Mouse (Mus musculus) CD4-positive helper T cell, adult 2 months (primary cell): ENCODE measurements around the gene Ppil1.
"Not testable (repeated sequence)": the region's sequence is repeated elsewhere in the genome, so short reads cannot be mapped to it uniquely, and the experiment has no call there.

Source experiments
- DNase-seq: peaks from one replicate; pipeline ENCODE4 v3.0.0-alpha.2; 2012; ENCODE audit warnings: low read depth, missing footprints, low spot score

Ppil1 gene

DNA sequence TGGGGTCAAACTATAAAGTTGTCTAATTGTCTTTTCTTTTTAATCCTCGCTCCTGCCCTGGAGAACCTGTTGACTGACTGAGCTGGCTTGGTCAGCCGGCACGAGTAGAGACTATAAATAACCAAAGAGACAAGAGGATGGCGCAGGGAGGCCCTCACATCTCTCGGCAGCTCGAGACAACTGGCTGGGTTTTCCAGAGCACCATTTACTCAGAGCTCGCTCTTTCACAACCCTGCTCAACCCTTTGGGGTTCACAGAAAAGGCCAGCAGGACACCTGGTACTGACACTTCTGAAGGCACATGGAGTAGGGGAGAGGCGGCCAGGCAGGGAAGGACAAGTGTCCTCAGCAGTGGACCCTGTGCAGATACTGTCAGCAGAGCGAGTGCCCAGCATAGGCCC is 10.3 kb downstream of the Ppil1 start:
- no peak for DNase-seq

DNA sequence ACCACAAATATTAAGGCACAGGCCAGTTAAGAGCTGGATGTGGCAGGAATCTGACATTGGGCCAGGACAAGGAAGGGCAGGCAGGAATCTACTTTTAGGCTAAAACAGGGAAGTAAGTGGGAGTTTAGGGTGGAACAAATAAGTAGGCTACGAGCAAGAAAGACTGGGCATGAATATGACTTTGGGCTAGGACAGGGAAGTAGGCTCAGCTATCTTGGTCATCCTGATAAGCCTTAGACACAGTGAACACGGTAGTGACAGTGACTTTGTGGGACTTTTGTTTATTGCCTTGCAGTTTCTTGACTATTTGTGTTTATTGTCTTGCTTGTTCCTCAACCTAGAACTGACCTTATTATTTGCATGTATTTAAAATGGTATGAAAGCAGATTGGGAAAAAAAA is 10.8 kb downstream of the Ppil1 start:
- DNase-seq = no peak

DNA sequence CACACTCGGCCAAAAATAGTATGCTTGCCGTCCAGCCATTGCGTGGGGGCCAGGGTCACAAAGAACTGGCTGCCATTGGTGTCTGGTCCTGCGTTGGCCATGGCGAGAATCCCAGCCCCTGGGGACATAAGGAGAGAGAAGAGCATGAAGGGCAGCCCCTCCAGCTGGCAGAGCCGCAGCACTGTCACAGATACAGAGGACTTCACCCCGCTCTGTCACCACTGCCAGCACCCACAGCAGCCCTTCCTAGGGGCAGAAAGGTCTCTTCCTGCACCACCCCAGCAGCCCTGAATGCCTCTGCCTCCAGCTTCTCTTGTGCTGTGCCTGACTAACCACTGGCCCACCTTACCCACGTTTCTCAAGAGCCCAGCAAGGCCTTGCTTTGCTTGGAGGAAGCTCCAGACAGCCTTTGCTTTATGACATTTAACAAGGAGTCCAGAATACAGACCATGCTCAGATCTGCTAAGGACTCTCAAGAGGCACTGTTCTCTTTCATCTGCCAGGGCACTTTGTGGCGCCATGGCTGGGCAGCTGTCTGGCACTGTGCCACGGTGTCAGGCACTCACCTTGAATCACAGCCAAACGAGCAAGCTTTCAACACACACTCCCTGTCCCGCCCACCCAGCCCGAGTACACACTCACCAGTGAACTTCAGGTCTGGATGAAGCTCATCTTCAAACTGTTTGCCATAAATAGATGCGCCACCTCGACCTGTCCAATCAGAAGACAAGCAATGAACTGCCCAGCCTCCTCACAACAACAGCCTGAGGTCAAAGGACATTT is 12.2 kb downstream of the Ppil1 start:
- DNase-seq = no peak

DNA sequence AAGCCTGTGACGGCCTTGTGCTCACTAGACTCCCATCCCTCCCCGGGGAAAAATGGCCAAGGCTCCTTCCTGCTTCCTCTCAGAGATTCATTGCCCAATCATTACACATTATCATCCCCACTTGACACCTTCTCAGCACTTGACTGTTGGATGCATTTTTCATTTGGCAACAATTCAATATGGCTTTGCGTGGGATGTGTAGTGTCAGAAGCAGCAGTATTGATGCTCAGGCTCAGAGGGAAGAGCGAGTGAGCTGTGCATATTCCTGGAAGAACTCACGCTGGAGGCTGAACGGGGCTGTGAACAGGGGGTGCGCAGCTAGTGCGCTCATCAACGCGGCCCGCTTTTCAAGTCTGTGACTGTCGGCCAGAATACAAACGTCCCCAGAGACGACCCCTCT is 13.0 kb downstream of the Ppil1 start:
- not testable (repeated sequence) for DNase-seq

DNA sequence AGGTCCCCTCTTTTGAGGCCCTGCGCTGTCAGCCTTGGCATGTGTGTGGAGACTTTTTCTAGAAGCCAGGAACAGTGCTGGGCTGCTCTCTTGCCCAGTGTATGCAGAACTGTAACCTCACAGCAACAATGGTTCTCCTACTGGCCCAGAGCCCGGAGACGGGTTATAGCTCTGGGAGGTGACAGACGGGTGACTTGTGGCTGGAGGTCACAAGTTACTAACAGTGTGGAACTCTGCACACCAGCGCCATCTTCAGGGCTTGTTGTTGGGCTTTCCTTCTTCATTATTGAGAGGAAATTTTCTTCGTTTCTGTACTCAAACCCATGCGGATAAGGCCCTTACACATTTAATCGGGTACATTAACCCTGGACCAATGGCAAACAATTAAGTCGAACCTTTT is 14.5 kb downstream of the Ppil1 start:
- peak; percentile 42 for DNase-seq

DNA sequence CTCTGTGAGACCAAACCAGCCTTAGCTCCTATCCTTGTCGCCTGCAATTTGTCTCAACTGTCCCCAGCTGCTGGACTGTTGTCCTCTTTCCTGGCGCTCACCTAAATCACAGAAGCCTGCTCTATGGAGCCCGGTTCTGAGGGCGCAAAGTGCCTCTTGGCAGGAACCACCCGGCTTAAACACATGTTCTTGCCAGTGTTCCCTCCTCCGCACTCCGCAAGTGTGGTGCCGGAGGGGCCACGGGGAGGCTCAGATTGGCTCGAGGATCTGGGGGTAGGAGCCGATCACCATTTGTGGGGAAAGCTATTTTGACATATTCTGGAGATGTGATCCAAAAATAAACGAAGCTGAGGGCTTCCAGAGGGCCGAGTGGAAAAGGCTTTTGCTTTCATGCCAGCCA is 16.1 kb downstream of the Ppil1 start:
- DNase-seq = no peak

DNA sequence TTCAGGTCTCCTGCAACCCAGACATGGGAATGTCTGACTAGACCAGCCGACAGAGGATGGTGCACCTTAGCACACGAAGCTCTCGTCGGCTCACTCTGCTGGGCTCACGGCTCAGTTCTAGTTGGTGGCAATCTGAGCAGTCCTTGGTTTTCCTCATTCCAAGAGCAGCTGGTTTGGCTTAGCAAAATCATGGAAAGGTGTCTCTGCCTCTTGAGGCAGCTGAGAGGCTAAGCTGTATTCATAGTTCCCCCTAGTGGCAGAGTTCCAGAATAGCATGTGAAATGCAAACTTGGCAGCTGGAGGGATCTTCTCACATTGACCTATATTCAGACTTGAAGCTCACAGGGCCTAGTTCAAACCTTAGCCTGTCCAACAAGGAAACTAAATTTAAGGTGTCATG is 17.4 kb downstream of the Ppil1 start:
- peak; percentile 69 for DNase-seq

DNA sequence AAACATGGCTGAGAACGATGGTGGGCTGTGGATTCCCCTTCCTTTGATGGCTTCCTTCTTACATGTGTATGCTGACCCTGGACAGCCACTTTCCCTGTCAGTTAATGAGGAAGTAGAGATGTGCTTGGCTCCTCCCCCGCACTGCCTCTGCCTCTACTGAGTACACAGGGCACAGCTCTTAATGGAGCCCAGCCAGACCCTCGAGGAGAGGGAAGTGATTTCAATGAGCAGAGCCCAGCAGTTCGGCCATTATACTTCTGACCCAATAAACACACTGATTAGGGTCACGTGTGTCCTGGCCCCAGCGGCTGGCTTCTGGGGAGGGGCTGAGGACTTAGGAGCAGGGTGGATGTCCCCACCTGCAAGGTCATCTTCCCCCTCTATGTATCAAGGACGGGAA is 18.3 kb downstream of the Ppil1 start:
- no peak for DNase-seq

DNA sequence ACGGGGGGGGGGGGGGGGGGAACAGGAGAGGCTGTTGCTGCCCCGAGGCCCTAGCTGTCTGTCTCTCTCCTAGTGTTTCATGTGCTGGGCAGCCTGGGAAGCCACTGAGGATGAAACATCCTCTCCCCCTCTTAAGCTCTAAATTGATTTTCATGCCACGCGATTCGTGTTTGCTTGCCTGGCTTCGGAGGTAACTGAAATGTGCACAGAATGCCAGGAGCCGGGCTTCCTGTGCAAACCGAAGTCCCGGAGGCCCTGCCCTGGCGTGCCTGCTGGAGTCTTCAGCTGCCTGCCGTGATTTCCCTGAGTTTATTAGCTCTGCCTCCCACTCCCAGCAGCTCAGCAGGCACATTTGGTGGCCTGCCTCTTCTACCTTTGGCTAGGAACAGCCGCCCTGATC is 19.1 kb downstream of the Ppil1 start:
- no peak for DNase-seq

DNA sequence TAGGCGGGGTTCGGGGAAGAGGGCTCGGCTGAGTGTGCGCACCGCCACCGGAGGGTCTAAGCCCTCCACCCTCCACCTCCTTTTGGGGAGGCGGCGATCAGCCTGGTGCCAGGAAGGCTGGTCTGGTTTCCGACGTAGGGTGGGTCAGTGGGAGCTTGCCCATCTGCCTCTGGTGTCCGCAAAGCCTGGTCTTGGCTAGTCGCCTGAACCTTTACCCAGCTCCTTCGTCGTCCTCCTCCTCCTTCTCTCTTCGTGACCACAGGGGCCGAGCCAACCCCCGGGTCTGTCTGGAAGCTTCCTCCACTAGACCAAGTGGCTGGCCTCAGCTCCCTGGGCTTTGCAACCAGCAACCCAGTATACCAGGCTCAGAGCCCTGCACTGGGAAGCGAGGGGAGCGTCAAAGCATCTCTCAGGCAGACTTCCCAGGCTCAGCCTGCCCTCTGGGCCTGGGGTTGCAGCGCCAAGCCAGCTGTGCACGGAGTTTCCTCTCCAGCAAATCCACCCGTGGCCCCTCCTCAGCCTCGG is 25.5 kb downstream of the Ppil1 start:
- no peak for DNase-seq

DNA sequence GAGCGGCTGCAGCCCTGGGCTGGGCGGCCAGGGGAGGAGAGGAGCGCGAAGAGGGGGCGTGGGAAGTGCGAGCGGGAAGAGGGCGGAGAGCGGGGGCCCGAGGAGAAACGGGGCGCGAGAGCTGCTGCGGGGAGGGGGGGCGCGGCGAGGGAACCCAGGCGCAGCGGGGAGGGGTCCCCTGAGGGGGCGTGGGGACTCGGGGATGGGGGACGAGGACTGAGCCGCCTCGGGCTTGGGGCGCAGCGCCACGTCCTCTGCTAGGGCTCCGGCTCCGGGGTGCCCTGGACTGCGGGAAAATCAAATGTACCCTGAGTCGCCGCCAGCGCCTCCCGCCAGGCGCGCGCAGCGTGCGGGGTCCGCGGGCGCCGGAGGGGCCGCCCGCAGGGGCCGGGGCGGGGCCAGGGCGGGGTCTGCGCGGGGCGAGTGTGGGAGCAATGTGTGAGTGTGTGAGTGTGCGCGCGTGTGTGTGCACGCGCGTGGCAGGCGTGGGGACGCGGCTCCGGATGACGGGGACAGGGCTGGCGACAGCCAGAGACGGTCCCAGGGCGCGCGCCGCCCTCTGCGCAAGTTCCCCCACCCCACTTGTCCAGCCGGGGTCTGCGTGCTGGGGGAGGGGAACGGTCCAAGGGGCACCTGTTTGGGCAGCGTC is 26.1 kb downstream of the Ppil1 start, which contains the start of gene Cpne5:
Gene Cpne5 (minus strand): TSS at position 396 of the 649 bp plus-strand sequence.
- DNase-seq = peak; percentile 42

DNA sequence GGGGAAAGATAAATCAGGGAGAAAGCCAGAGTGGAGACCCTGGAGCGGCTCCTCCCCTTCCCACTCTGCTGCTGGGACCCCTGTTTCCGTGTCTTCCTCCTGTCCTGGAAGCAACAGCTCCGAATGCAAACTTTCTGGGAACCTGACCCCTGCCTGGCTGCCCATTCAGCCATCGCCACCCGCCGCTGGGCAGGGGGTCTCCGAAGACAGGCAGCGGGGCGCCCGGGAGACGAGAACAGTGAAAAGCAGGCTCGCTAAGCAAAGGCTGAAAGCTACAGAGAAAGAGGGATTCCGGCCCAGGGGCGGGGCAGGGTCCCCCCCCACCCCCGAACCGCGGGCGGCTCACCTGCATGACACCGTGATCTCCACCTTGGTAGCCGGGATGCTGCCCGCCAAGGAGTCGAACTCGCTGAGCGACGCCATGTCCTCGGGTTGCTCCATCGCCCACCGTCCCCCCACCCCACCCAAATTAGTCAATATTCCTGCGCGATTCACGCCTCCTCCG is 26.7 kb downstream of the Ppil1 start:
- no peak for DNase-seq

DNA sequence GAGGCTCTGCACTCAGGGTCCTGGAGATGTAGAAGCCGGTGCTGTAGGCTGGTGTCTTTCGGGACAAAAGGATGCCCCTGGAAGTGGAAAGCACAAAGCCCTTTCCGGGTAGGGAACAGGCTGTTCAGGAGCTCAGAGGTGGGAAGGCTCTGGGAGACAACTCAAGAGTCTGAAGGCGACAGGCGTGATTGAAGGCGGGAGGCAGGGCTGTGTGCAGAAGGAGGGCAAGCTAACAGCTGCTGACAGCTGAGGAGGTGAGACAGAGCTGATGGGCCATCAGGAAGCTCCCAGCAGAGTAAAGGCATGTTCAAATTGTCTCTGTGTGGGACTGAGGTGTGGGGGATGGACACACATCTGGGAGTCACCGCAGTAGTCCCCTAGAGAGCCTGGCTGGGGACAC is 27.9 kb downstream of the Ppil1 start:
- DNase-seq = no peak

DNA sequence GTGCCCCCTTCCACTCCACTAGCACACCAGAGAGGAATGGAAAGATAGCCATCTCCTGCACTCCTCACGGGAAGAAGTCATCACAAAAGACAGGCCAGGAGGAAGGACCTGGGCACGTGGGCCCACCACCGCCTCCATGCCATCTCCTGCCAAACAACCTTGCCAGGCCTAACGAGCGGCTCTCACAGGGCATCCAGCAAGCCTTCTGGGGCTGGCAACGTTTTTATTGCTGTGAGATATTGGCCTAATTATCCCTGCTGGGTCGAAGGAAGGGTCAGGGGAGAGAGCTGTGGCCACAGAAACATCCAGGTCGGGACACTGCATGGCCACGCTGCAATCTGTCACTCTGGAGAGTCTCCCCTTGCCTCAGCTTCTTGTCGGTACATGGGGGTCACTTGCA is 32.9 kb downstream of the Ppil1 start:
- DNase-seq = no peak

DNA sequence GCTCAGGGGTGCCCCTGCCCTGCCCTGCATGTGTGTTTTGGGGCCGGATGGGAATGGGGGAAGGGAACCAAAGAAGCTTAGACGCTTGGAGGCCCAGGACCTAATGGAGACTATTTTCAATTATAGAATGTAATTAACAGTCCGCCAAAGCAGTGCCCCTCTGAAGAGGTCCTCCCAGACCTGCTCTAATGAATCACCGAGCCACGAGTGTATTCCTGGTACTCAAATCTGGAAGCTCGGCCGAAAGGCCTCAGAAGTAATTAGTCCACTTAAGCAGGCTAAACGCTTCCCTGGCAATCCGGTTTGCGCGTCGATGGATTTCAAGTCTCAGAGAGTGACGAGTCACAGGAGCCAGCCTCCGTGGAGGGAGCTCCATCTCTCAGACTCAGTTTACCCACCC is 43.4 kb downstream of the Ppil1 start:
- no peak for DNase-seq

DNA sequence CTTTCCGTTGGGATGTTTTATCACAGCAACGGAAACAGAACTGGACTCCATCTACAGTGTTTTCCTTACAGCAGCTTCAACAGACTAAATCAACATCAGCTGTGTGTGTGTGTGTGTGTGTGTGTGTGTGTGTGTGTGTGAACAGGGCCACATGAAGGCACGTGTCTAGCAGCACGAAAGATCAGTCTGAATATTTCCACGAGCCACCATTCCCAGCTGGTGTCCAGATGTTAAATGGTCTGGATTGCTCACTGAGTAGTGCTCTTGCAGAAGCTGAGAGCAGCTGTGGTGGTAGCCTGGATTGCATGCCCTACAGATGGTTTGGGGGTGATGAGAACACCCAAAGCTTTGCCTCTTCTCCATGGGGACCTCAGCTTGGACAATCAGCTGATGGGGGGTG is 46.0 kb downstream of the Ppil1 start:
- no peak for DNase-seq

DNA sequence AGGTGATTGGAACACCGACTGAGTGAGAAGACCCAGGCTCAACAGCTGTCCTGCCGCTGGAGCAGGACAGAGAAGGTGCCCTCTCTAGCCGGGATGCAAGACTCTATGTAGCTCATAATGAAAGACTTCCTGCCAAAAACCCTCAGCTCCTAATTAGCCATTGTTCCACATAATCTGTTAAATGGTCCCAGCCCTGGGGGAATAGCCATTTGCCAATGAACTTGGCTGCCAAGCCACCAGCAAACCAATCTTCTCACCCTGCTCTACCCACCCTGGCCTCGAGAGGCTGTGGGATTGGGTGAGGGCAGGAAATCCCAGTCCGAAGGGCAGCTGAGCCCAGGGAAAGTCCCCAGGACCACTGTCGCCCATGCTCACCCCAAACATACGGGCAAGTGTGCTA is 47.9 kb downstream of the Ppil1 start:
- DNase-seq = no peak

DNA sequence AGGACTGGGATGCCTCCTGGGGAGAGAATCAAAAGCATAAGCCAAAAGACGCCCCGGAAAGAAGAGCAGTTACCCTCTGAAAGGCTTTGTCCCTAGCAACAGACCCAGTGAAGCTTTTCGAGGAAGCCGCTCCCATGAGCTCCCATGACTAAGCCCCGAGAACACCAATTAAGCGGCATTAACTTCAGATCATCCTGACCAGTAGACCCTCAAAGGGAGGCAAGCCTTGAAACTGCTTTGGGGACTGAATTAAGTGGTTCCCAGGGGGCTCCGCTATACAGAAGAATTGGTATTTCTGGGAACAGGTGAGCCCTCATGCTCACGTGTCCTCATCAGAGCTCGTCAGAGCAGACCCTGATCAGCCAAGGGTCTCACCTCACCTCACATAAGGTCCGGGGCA is 49.3 kb downstream of the Ppil1 start:
- DNase-seq = no peak

DNA sequence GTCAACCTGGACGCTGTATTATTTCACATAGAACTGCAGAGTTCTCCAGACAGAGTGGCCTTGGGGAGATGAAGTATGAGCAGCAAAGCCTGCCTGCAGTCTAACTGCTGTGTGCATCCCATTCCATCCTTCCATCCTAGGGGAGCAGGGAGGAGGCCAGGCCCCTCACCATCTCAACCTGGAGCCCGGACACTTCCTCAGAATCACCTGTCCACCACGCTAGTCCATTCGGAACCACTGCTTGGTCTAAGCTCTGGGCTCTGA is 49.9 kb downstream of the Ppil1 start:
- DNase-seq = no peak

DNA sequence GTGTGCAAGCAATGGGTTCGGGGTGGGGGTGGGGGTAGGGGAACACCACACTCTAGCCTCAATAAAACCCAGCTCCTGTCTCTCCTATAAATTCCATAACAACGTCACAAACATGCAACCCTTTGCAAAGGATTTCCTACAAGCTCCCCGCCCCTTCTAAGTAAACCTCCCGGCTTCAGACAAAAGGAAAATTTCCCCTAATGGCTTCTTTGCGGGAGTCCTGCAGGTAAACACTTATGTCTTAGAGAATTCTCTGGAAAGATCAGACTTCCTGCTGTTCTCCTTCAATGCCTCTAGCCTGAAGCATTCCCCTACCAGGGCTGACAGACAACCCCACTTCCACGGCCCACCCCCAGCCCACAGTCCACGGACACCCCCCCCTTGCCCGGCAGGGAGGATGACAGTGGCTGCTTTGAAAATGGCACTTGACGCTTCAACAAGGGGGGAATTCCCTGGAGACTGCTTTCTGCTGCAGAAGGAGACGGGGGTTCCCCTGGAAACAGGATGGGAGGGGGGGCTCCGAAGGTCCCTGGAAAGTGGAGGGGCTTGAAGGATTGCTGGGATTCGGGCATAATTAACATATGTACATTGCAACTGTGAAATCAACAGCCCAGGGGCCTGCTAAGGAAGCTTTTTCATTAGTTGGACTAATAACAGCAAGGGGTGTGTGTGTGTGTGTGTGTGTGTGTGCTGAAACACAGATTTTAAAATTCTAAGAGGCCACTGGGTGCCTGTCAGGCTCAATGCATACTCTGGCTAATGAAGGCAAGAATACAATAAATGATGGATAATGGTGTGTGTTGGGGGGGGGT is 50.4 kb downstream of the Ppil1 start:
- no peak for DNase-seq

DNA sequence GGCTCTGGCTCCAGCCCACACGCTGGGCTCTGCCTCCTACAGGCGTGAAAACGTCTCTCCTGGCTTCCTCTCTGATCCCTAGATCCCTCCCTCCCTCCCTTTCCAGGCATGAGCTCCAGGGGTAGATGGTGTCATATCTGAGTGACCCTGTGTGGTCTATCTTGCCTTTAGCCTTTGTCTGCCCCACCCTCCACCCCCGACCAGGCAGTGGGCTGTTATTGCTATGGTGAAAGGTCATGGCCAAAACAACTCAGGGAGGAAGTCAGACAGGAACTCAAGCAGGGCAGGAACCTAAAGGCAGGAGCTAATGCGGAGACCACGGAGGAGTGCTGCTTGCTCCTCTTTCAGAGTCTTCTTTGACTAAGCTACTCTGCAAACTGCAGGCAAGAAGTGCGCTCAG is 52.1 kb downstream of the Ppil1 start:
- DNase-seq = no peak

DNA sequence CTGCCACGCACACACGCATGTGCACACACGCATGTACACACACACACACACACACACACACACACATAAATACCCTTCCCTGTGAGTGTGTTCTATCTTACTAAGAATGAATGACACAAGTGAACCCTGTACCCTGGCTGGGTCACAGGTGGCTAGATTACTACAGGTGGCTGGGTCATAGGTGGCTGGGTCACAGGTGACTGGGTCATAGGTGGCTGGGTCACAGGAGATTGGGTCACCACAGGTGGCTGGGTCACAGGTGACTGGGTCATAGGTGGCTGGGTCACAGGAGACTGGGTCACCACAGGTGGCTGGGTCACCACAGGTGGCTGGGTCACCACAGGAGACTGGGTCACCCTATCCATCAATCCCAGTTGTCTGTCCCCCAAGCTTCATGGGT is 53.9 kb downstream of the Ppil1 start:
- DNase-seq = no peak
